Mouse (Mus musculus): ENCODE results near the gene Ociad2. TPM values are rescaled to one million over a fixed set of nuclear protein-coding genes. Genes with fewer than 3 reads are reported as not detected.
A peak's percentile ranks its signal among the peaks of the same experiment; 100 is the strongest.

Gene Ociad2
- total RNA-seq, 1 experiment from 2014 or later, result 13.3 TPM

- ATAC-seq (replicated peaks in 1 of 2; ENCODE audit: insufficient read depth in 1 of 2, low FRiP score in 2 of 2, low TSS enrichment in 1 of 2, low read depth in 1 of 2, poor library complexity in 2 of 2, severe bottlenecking in 2 of 2), result peak; percentile 25 to 27; a peak in 2 of 4 replicates
Observed at GRCm38 (mm10) chr5:73359752-73360141, 18.9 kb upstream of the Ociad2 start.

GRCm38 (mm10) chr5:73359134-73359751 is 18.4 kb upstream of the Ociad2 start:
- no peak for ATAC-seq (replicated peaks in 1 of 2; ENCODE audit: insufficient read depth in 1 of 2, low FRiP score in 2 of 2, low TSS enrichment in 1 of 2, low read depth in 1 of 2, poor library complexity in 2 of 2, severe bottlenecking in 2 of 2)

DNA sequence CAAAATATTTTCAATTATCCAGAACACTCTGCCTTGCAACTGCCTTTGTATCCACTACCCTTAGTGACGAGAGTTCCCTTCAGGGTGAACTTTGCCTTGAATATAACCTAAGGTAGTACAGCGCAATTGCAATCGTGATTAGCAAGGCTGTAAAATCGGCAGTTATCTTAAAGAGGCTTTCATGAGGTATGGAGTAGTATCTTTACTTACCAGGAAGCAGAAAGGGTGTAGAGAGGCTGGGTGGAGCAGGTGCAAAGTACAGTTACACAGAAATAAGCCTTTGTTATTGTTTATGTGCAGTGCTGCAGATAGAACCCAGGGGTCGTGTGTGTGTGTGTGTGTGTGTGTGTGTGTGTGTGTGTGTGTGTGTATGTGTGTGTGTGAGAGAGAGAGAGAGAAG is 14.6 kb upstream of the Ociad2 start:
- peak in 1 of 2 experiments; percentile 32; a peak in 1 of 4 replicates for ATAC-seq (replicated peaks in 1 of 2; ENCODE audit: insufficient read depth in 1 of 2, low FRiP score in 2 of 2, low TSS enrichment in 1 of 2, low read depth in 1 of 2, poor library complexity in 2 of 2, severe bottlenecking in 2 of 2)

DNA sequence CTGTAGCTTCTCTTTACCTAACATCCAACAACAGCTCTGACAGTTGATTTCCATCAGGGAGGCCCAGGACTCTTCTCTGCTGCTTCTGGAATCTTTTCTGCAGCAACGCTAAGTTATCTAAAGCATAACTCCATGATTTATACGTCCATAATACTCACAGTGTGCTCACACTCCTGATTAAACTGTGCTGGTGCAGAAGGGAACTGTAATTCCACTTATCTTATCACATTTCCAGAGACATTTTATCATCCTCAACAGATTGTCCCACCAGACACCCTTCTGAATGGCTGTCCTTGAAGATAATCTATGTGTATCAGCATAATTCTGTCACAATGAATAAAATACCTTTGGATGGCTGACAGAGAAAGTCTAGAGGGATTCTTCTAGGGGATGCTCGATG is 13.2 kb upstream of the Ociad2 start:
- ATAC-seq (replicated peaks in 1 of 2; ENCODE audit: insufficient read depth in 1 of 2, low FRiP score in 2 of 2, low TSS enrichment in 1 of 2, low read depth in 1 of 2, poor library complexity in 2 of 2, severe bottlenecking in 2 of 2), result no peak

- no peak for ATAC-seq (replicated peaks in 1 of 2; ENCODE audit: insufficient read depth in 1 of 2, low FRiP score in 2 of 2, low TSS enrichment in 1 of 2, low read depth in 1 of 2, poor library complexity in 2 of 2, severe bottlenecking in 2 of 2)
Observed at GRCm38 (mm10) chr5:73353519-73353918, 12.7 kb upstream of the Ociad2 start.

GRCm38 (mm10) chr5:73351796-73352195 is 11.0 kb upstream of the Ociad2 start:
- ATAC-seq (replicated peaks in 1 of 2; ENCODE audit: insufficient read depth in 1 of 2, low FRiP score in 2 of 2, low TSS enrichment in 1 of 2, low read depth in 1 of 2, poor library complexity in 2 of 2, severe bottlenecking in 2 of 2), result no peak

DNA sequence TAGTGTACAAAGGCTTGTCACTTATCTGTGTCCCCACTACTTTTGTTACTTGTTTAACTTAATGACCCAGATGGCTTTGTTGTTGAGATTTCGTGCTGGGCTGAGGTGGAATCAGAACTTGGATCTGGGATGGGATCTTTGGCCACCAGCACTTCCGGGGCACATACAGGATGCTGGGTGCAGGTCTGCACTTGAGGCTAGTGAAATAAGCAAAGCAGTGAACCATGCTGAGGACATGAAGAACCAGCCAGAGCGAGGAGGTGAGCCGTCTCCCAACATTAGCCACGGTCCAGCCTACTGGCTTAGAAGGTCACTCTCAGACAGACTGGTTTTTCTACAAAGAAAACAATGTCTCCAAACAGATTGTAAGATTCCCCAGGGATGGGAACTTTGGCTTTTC is 8.7 kb upstream of the Ociad2 start:
- ATAC-seq (replicated peaks in 1 of 2; ENCODE audit: insufficient read depth in 1 of 2, low FRiP score in 2 of 2, low TSS enrichment in 1 of 2, low read depth in 1 of 2, poor library complexity in 2 of 2, severe bottlenecking in 2 of 2), result no peak

GRCm38 (mm10) chr5:73345254-73345653 is 4.4 kb upstream of the Ociad2 start:
- no peak for ATAC-seq (replicated peaks in 1 of 2; ENCODE audit: insufficient read depth in 1 of 2, low FRiP score in 2 of 2, low TSS enrichment in 1 of 2, low read depth in 1 of 2, poor library complexity in 2 of 2, severe bottlenecking in 2 of 2)

DNA sequence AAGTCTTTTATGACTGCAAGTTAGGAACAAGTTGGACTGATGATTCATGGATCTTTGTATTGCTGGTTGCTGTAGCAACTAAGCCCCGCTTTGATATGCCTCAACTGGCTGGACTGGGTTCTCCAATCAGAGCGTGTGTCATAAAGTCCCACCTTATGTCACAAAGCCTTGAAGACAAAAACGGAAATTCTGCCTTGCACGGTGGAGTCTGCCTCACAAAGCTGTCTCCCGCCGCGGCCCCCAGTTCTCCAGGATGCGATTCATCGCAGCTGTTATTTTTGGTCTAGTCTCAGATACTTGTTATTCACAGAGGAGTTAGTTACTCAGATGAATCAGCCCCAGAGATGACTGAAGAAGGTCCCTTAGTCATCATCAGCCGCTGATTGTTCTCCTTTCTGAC is 3.5 kb upstream of the Ociad2 start:
- ATAC-seq (replicated peaks in 1 of 2; ENCODE audit: insufficient read depth in 1 of 2, low FRiP score in 2 of 2, low TSS enrichment in 1 of 2, low read depth in 1 of 2, poor library complexity in 2 of 2, severe bottlenecking in 2 of 2), result no peak

DNA sequence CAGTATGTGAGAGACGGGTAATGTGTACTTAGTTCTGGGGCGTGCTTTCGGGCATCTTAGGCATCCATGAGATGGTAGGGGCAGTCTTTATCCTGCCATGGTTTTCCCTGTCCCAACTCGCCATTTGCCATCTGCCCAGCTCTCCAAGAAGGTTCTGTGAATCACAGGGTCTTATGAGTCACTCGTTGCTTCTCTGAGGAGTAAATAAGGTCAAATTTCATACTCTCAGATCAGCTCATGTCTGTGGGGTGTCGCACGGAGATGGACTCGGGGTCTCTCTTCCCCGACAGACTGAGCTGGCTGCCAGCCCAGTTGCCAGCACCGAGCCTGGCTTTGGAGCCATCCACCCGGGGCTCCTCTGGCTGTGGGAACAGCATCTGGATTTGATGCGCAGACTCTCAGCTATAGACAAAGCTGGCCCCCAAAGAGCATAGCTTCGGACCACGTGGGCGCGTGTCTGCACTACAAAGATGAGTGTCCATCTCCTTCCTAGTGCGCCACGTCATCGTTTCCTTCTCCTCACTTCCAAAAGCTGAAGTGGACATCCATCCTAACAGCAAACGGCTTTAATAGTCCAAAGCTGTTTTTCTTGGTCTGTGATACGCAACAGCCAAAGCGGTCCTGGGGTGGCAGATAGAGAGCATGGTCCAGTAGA is 2.0 kb upstream of the Ociad2 start:
- no peak for ATAC-seq (replicated peaks in 1 of 2; ENCODE audit: insufficient read depth in 1 of 2, low FRiP score in 2 of 2, low TSS enrichment in 1 of 2, low read depth in 1 of 2, poor library complexity in 2 of 2, severe bottlenecking in 2 of 2)

DNA sequence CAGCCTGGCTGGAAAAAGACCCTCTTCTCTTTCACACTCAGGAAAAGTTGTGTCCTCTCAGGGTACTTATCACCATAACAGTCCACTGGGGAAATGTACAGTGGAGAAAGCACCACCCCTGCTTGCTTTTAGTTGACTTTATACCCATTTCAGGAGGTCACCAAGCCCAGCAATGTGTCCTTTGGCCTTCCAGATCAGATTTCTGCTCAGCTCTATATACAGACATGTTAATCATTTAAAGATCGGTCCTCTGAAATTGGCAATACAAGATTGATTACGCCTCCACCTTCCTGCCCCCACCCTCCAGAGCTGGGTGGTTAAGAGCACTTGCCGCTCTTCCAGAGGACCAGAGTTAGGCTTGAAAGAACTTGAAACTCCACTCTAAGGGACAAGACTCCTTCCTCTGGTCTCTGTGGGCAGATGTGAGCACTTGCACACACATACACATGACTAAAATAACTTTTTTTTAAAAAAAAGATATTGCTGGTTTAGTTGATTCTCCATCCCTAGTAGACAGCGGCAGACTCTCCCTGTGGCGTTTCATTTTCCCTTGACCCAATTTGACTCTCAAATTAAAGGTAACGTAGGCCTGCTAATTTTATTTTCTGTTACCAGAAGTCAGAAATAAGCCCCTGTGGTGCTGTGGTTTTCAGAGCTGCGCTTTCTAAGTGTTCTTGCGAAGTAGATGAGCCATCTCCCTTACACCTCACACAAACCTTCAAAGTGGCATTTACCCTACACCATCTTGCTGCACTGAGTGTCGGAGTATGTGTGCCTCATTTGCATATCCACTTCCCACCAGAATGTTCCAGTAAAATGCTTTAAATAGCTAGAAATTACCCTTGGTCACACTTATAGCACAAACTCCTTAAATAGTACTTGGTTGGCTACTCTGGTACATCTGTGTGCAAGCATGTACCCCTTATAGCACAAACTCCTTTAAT is 777 bp downstream of the Ociad2 start:
- no peak for ATAC-seq (replicated peaks in 1 of 2; ENCODE audit: insufficient read depth in 1 of 2, low FRiP score in 2 of 2, low TSS enrichment in 1 of 2, low read depth in 1 of 2, poor library complexity in 2 of 2, severe bottlenecking in 2 of 2)

- ATAC-seq (replicated peaks in 1 of 2; ENCODE audit: insufficient read depth in 1 of 2, low FRiP score in 2 of 2, low TSS enrichment in 1 of 2, low read depth in 1 of 2, poor library complexity in 2 of 2, severe bottlenecking in 2 of 2), result peak; percentile 1 to 30; a peak in 2 of 4 replicates
Observed at GRCm38 (mm10) chr5:73338832-73339163, 2.0 kb downstream of the Ociad2 start.

DNA sequence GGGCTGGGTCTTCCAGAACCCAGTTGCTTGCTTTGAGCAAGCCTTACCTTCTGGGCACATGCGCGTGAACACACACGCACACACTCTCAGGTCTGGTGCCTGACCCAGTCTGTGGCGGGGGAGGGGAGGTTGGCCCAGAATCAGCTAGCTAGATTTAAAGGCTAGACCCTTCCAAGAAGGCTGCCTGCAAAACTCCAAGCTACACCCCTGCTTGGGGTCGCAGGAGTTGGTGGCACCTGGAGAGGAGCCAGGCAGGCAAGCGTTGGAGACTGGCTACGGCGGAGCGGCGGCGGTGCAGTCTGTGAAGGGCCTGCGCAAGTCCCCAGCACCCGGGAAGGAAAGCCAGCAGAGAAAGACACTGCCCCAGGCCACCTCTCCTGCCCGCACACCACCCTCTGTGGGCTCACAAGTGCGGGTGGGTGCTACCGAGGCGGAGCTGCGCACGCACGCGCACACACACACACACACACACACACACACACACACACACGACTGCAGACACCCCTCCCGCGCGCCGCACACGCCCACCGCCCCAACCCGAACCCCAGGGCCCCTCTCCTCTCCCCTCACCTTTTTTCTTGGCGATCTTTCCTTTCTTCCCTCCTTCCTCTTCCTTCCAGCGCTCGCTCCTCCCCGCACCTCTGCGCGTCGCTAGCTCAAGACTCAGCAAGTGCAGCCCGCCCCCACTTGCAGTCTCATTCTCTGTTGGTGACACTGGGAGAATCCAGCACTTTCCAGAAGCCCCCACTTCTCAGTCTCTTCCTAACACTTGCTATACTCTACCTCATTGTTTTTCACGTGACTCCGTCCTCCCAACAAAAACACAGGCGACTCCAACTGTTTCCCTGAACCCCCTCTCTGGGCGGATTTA is 2.6 kb downstream of the Ociad2 start:
- peak; percentile 61 to 76 for ATAC-seq (replicated peaks in 1 of 2; ENCODE audit: insufficient read depth in 1 of 2, low FRiP score in 2 of 2, low TSS enrichment in 1 of 2, low read depth in 1 of 2, poor library complexity in 2 of 2, severe bottlenecking in 2 of 2)

- ATAC-seq (replicated peaks in 1 of 2; ENCODE audit: insufficient read depth in 1 of 2, low FRiP score in 2 of 2, low TSS enrichment in 1 of 2, low read depth in 1 of 2, poor library complexity in 2 of 2, severe bottlenecking in 2 of 2), result no peak
Observed at GRCm38 (mm10) chr5:73336448-73336847, 4.4 kb downstream of the Ociad2 start.

DNA sequence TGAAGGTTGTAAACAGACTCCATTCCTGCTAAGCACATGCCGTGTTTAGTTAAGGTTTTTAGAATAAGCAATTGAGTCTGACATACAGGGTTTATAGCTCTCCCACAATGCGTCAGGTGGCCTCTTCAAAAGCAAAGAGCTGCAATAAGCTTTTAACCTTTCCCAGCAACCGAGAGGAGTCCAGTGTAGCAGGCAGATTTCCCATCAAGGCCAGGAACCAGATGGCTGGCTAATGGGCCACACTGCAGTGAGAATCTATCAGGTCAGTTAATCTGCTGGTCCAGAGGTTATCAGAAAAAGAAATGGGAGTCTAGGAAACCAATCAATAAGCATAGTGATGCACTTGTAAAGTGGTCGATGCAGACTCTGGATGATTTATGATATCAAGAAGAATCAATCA is 9.8 kb downstream of the Ociad2 start:
- ATAC-seq (replicated peaks in 1 of 2; ENCODE audit: insufficient read depth in 1 of 2, low FRiP score in 2 of 2, low TSS enrichment in 1 of 2, low read depth in 1 of 2, poor library complexity in 2 of 2, severe bottlenecking in 2 of 2), result no peak

GRCm38 (mm10) chr5:73324526-73325170 is 16.2 kb downstream of the Ociad2 start:
- 0 out of 4 replicates have a peak, but pooled peaks of 1 of the 2 experiments have one; percentile 3 for ATAC-seq (replicated peaks in 1 of 2; ENCODE audit: insufficient read depth in 1 of 2, low FRiP score in 2 of 2, low TSS enrichment in 1 of 2, low read depth in 1 of 2, poor library complexity in 2 of 2, severe bottlenecking in 2 of 2)

DNA sequence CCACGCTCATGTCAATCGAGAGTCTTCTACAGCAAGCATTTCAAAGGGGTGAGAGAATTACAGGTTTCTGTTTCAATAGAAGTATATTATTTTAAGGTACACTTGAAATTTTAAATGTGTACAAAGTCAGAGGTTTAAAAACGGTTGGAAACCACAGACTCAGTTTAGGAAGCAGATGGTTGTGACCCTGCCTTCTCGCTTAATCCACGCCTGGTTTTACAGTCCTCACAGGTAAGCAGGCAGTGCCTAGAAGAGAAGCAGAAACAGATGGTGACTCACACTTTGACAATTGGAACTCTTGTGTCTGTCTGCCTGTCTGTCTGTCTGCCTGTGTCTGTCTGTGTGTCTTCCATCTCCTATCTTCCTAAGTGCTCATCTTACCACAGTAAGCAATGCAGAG is 17.2 kb downstream of the Ociad2 start:
- peak; percentile 73 to 83 for ATAC-seq (replicated peaks in 1 of 2; ENCODE audit: insufficient read depth in 1 of 2, low FRiP score in 2 of 2, low TSS enrichment in 1 of 2, low read depth in 1 of 2, poor library complexity in 2 of 2, severe bottlenecking in 2 of 2)

Data from hematopoietic stem cell, adult 5-6 weeks (primary cell).